Mouse (Mus musculus) kidney, adult 2 months (tissue): Measurements from ENCODE around the gene Arpc2.

Source experiments
- CTCF ChIP-seq: fragments of 200-500 bp; conservative IDR thresholded peaks from 2 replicates; pipeline ENCODE4 v1.5.1; 2011; ENCODE audit warnings: low read depth, mild to moderate bottlenecking, control low read depth, low read length, moderate library complexity, mixed read lengths; ENCODE audit not compliant: insufficient read depth, insufficient read length
- POLR2A ChIP-seq: fragments of 200-500 bp; IDR thresholded peaks from one replicate; pipeline ENCODE4 v1.6.1; 2011; ENCODE audit warnings: low read depth, low read length, control low read depth

GRCm38 (mm10) chr1:74308001-74308964, 72.4 kb downstream of the Arpc2 start:
- TF ChIP-seq CTCF, result no peak
- no peak for TF ChIP-seq POLR2A
